Mouse (Mus musculus) left cerebral cortex, adult 2 months (tissue): ENCODE measurements around the gene Mfsd2a. TPM values are rescaled to one million over a fixed set of nuclear protein-coding genes. Genes with fewer than 3 reads are reported as not detected.
"Not testable (repeated sequence)": the region's sequence is repeated elsewhere in the genome, so short reads cannot be mapped to it uniquely, and the experiment has no call there.

Experiments used
- DNase-seq, 2 experiments: peaks; one replicate each; pipeline ENCODE4 v3.0.0; 2021 to 2022; ENCODE audit warnings: low spot score in 2 of 2, mixed read lengths in 1 of 2; ENCODE audit errors: extremely low spot score in 1 of 2
- H3K27ac ChIP-seq: fragments of 200-600 bp; 2 replicates; pipeline ENCODE4 v1.8.1; 2022
- H3K4me3 ChIP-seq: fragments of 200-600 bp; 2 replicates; pipeline ENCODE4 v1.8.1; 2022
- CTCF ChIP-seq: fragments of 200-600 bp; IDR thresholded peaks from 2 replicates; pipeline ENCODE4 v1.8.1; 2022; ENCODE audit warnings: antibody characterized with exemption, mild to moderate bottlenecking, moderate library complexity
- intact Hi-C: fragments of 180-260 bp; cut with DNase I; formaldehyde crosslinking; loops from one replicate; pipeline ENCODE4 v1.15.1; 2025
- total RNA-seq, 2 experiments: library from RNA; stranded (reverse); gene quantifications; 2 replicates each; pipeline ENCODE4 v1.2.3; 2021

Gene Mfsd2a
- total RNA-seq, 2 experiments from 2014 or later, result 35.0 to 39.8 TPM

DNA sequence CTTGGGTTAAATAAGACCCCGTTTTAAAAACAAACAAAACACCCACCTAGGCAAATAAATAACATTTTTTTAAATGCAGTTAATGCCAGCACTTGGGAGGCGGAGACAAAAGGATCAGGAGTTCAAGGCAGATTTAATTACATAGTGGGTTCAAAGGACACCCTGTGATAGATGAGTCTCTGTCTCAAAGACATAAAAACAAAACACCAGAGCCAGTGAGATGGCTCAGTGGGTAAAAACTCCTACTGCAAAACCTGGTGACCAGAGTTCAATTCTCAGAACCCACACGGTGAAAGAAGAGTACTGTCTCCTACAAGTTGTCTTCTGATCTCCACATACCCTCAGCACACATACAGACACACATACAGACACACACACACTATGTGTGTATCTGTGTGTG is 31.3 kb upstream of the Mfsd2a start:
- TF ChIP-seq CTCF, result no peak
- no peak overlapping the region for H3K27ac ChIP-seq
- no peak for DNase-seq
- H3K4me3 ChIP-seq, result no peak overlapping the region
- intact Hi-C loops, result no loop called here

DNA sequence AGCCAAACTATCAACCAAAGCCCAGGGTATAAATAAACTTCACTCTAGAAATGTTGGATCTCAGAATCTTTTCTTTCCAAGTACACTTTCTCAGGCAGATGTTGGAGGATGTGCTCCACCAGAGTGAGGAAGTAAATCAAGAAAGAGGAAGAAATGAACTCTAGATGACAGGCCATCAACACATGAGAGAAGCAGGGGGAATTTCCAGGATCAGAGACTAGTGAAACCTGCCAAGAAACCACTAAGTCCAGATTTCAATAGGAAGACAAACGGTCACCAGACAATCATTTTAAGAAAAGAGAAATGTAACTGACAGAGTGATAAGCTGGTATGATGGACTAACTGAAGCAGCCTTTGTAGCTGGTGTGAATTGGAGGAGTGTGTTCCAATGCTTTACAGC is 30.2 kb upstream of the Mfsd2a start:
- DNase-seq, result no peak
- no peak for TF ChIP-seq CTCF
- intact Hi-C loops, result no loop called here
- Histone ChIP-seq H3K4me3 (no peak overlapping the region), H3K27ac (no peak overlapping the region)

DNA sequence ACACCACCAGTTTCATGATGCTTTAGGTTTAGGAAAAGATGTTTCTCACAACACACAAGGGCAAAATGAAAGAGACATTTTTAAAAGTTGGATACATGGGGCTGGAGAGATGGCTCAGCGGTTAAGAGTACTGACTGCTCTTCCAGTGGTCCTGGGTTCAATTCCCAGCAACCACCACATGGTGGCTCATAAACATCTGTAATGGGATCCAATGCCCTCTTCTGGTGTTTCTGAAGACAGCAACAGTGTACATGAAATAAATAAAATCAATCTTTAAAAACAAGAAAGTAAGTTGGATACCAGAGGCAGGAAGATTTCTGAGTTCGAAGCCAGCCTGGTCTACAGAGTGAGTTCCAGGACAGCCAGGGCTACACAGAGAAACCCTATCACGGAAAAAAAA is 27.0 kb upstream of the Mfsd2a start:
- intact Hi-C loops, result loop anchor here (5.0 kb wide), 1 partner anchor 76 kb away; no protein-coding TSS in a partner anchor
- not testable (repeated sequence) for H3K4me3 ChIP-seq, H3K27ac ChIP-seq, DNase-seq
- TF ChIP-seq CTCF, result peak; percentile 57

DNA sequence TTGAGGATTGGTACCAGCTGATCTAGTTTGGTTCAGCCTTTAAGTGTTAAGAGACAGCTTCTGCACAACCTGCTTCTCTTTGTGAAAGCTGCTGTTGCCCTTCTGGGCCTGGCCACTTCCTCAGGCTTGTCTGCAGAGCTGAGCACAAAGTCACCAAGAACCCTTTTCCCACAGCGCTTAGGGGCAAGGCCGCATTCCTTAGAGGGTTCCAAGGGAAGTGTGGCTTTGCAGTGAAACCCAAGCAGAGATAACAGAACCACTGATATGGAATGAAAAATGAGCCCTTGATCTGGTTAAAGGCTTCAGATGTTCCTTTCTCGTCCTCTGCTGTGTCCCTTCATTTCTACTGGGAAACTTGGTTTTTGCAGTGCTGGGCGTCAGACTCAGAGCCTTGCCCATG is 26.4 kb upstream of the Mfsd2a start:
- no peak overlapping the region for H3K27ac ChIP-seq
- no peak overlapping the region for H3K4me3 ChIP-seq
- no peak for TF ChIP-seq CTCF
- DNase-seq, result no peak
- intact Hi-C loops, result loop anchor here (5.0 kb wide), 1 partner anchor 75 kb away; no protein-coding TSS in a partner anchor

- peak; percentile 85 for TF ChIP-seq CTCF
- DNase-seq, result peak; percentile 58 to 70
- Histone ChIP-seq H3K4me3 (no peak overlapping the region), H3K27ac (no peak overlapping the region)
- intact Hi-C loops, result loop anchor here (1.0 to 5.0 kb wide), 4 partner anchors 40 to 176 kb away; no protein-coding TSS in a partner anchor
Measured at GRCm38 (mm10) chr4:122985110-122985509, 24.1 kb upstream of the Mfsd2a start.

DNA sequence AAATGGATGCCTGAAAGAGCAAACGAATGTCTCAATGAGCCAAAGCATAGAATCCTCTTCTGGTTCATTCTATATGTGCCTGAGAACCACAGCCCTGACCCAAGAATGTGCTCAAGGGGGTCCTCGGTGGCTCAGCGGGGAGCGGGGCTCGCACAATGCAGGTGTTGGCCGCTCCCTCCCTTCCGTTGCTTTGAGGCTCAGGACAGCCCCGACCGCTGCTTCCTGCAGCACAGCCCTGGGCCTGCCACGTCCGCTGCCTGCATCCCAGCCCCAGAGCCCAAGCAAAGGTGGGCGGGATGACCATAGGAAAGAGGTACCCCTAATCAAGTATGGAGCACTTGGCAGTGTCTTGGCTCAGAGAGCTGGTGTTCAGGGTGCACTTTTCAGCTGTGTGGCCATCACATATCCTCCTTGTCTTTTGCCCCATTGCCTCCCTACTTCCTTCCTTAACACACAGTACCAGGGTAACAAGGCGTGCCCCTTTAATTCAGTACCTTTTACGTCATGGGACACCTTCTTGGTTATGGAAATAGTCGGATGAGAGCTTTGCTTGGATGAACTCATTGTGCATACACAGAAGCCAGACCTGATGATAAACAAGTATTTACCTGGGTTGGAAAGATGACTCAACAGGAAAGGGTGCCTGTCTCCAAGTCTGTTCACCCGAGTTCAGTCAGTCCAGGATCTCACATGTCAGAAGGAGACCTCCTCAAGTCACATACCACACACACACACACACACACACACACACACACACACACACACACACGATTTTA is 22.7 kb upstream of the Mfsd2a start:
- intact Hi-C loops, result loop anchor here (2.0 kb wide), 2 partner anchors 25 to 175 kb away; no protein-coding TSS in a partner anchor
- H3K4me3 ChIP-seq, result peak overlapping the region; percentile 32
- TF ChIP-seq CTCF, result no peak
- H3K27ac ChIP-seq, result peak overlapping the region; percentile 57; the same call in 1 of the 2 replicates
- no peak for DNase-seq

DNA sequence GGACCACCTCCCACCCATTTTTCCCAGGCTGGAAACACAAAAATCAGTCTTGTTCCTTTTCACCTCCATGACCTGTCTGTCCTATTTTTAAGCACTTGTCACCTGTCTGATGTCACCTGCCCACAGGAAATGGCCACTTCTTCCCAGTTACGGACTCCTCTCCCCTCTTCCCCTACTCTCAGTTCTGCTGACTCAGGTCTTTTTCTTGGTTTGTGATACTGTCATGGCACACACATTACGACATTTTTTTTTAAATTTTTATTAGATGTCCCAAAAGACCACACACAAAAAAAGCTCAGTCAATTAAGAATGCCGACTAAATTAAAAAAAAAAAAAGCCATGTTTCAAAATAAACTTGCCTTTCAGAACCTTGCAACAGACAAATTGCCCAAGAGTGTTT is 21.5 kb upstream of the Mfsd2a start:
- Histone ChIP-seq H3K27ac (no peak overlapping the region), H3K4me3 (no peak overlapping the region; the same call in 1 of the 2 replicates)
- DNase-seq, result no peak
- TF ChIP-seq CTCF, result no peak
- intact Hi-C loops, result loop anchor here (2.0 kb wide), 1 partner anchor 24 kb away; no protein-coding TSS in a partner anchor

DNA sequence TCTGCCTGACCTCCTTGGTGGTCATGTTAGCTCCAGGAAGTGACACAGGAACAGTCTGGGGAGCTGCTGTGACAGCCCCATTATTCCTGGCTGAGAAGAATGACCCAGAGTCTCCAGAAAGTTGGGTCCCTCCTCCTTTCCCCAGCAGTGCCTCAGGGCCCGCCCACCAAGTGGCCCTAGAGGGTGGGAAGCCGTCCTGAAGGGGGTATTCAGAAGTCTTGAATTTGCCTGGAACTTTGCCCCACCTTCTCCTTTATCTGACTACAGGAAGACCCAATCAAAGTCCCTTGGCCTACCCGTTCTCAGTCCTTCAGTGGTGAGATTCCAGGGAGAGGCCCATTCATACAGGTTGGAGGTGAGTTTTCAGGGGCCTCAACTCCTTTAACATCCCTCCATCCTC is 20.9 kb upstream of the Mfsd2a start:
- intact Hi-C loops, result loop anchor here (2.0 kb wide), 1 partner anchor 23 kb away; no protein-coding TSS in a partner anchor
- DNase-seq, result no peak
- no peak for TF ChIP-seq CTCF
- no peak overlapping the region for H3K4me3 ChIP-seq
- H3K27ac ChIP-seq, result no peak overlapping the region

DNA sequence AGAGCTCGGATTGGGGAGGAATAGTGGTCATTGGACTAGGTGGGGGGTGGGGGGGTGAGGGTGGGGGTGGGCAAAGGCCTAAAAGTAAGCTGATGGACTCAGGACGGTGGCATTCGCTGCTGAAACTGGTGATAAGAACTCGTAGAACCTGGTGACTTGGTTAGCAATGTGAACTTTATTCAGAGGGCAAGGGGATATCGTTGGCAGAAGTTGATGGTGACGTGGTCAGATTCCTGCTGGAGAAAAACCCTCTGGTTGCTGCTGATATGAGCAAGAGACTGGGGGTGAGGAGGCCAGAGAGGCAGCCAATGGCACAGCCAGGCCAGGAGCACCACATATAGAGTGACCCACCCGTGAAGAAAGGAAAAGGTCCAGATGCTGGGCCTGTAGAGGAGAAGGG is 20.2 kb upstream of the Mfsd2a start:
- intact Hi-C loops, result no loop called here
- no peak overlapping the region for H3K27ac ChIP-seq
- no peak overlapping the region for H3K4me3 ChIP-seq
- DNase-seq, result no peak
- no peak for TF ChIP-seq CTCF

GRCm38 (mm10) chr4:122980684-122981083 is 19.7 kb upstream of the Mfsd2a start:
- intact Hi-C loops, result no loop called here
- no peak for DNase-seq
- Histone ChIP-seq H3K4me3 (no peak overlapping the region), H3K27ac (no peak overlapping the region)
- no peak for TF ChIP-seq CTCF

GRCm38 (mm10) chr4:122979826-122980225 is 18.8 kb upstream of the Mfsd2a start:
- H3K4me3 ChIP-seq, result no peak overlapping the region
- no peak for DNase-seq
- H3K27ac ChIP-seq, result no peak overlapping the region
- intact Hi-C loops, result no loop called here
- no peak for TF ChIP-seq CTCF

DNA sequence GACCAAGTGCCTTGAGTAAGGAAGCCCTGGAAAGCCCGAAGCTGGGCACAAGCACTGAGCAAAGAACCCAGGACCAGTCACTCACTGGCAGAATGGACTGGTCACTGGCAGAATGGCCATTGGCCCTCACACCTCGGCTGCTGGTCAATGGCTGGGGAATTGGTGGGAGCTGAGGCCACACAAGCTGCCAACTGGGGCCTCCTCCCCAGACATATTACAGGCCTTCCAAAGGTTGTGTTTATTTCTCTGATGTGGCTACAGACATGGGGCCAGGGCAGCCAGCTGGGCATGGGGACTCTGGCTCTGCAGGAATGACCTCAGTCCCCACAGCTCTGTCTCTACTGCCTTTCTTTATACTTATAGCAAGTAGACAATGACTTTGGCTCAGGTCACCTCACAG is 17.9 kb upstream of the Mfsd2a start:
- no peak for TF ChIP-seq CTCF
- no peak for DNase-seq
- Histone ChIP-seq H3K27ac (no peak overlapping the region), H3K4me3 (no peak overlapping the region)
- intact Hi-C loops, result no loop called here

DNA sequence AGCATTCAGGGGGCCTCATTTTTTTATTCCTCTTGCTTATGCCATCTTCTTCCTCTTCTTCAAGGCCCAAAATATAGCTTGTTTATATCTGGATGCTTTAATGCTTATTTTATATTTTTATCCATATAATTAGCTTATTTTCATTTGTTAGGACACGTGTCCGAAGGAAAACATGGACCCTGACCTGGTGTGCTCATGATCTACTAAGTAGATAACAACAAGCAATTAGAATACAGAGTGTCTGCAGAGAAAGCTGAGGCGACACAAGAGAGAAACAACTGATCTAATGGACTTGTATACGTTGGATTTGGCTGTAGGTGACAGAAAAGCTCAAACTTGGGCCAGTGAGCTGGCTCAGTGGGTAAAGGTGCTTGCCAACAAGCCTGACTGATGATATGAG is 15.9 kb upstream of the Mfsd2a start:
- DNase-seq, result no peak
- intact Hi-C loops, result no loop called here
- Histone ChIP-seq H3K4me3 (no peak overlapping the region), H3K27ac (no peak overlapping the region)
- no peak for TF ChIP-seq CTCF
